Mouse (Mus musculus) gastrocnemius, postnatal 25 days (tissue): ENCODE measurements around the gene N4bp2. TPM values are rescaled to one million over a fixed set of nuclear protein-coding genes. Genes with fewer than 3 reads are reported as not detected.
"Not testable (repeated sequence)": the region's sequence is repeated elsewhere in the genome, so short reads cannot be mapped to it uniquely, and the experiment has no call there.

Experiments used
- DNase-seq: peaks from one replicate; pipeline ENCODE4 v3.0.0; 2022
- long read RNA-seq, 2 experiments: library from polyadenylated mRNA; stranded (forward); transcript quantifications; one replicate each; pipeline ENCODE4 v2.0.0; 2021
- total RNA-seq, 2 experiments: library from RNA; stranded (reverse); gene quantifications; 1 replicate in 1 of 2; 2 replicates in 1 of 2; pipeline ENCODE4 v1.2.3; 2021

Gene N4bp2
- total RNA-seq, result 1 to 10 TPM; 8.1 to 9.3 TPM
- long read RNA-seq, experiment 1, partial matches to known transcripts, result 1 of 1 reads
- long read RNA-seq, experiment 1, other reads (novel, unspliced or antisense), result 0 of 1 reads
- long read RNA-seq, experiment 2, partial matches to known transcripts, result 0 of 3 reads
- long read RNA-seq, experiment 2, other reads (novel, unspliced or antisense), result 3 of 3 reads

GRCm38 (mm10) chr5:65763088-65763915, at the start of gene N4bp2:
N4bp2 (plus strand) TSS chr5:65763521.
- DNase-seq, result peak; percentile 75

- DNase-seq, result no peak
Measured at GRCm38 (mm10) chr5:65715084-65715483, 48.2 kb upstream of the N4bp2 start.

DNA sequence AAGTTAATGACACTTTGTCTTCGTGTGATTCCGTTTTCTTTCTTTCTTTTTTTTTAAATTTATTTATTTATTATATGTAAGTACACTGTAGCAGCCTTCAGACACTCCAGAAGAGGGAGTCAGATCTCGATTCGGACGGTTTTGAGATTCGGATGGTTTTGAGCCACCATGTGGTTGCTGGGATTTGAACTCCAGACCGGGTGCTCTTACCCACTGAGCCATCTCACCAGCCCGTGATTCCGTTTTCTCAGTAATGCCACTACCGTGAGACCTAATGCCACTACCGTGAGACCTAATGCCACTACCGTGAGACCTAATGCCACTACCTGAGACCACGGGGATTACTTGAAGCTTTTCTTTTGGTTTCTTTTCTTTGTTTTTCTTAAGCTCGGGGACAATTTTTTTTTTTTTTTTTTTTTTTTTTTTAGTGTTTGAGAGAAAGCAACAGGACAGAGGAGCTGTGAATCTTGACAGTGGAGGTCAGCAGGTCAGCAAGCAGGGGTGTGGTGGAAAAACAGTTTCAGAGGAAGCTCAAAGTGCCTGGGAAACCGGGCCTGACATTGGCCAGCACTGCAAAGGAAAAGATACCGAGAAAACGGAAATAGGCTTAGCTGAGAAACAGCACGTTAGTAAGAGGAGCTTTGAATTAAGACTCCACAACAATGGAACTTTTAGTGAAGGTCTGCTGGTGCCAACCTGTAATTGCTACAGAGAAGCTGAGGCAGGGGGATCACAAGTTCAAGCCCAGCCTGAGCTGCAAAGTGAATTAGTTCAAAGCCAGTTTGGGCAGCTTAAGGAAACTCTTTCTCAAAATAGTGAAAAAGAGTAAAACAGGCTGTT, 46.0 kb upstream of the N4bp2 start:
- DNase-seq, result no peak

- not testable (repeated sequence) for DNase-seq
Measured at GRCm38 (mm10) chr5:65717903-65718211, 45.5 kb upstream of the N4bp2 start.

GRCm38 (mm10) chr5:65718368-65718767, 45.0 kb upstream of the N4bp2 start:
- DNase-seq, result no peak

DNA sequence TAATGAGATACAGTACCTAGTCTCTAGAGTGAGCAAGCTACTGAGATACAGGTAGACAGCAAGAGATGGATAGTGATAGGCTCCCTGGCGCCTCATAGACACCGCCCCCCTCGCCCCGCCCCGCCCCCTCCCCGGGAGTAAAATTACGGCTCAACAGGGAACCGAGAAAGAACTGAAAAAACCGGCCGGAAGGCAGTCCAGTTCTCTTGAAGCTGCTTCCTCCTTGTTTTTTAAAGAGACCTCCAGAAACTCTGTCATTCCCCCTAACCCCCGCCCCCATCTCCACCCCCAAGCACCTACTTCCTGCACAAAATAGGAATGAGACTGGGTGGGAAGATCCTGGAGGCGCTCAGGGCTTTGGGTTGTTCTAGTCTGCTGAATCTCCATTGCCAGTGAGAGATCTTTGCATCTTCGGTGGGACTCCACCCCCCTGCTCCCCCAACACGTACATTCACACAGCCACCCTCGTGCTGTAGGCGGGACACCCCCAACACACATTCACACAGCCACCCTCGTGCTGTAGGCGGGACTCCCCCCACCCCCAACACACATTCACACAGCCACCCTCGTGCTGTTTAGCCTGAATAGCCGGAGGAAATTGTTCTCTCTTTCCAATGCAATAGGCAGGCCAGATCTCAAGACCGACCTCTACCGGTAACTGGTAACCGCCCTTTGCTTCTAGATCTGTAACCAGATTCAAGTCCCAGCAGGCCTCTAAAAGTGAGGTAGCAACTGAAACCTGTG, 38.8 kb upstream of the N4bp2 start:
- peak; percentile 61 for DNase-seq

DNA sequence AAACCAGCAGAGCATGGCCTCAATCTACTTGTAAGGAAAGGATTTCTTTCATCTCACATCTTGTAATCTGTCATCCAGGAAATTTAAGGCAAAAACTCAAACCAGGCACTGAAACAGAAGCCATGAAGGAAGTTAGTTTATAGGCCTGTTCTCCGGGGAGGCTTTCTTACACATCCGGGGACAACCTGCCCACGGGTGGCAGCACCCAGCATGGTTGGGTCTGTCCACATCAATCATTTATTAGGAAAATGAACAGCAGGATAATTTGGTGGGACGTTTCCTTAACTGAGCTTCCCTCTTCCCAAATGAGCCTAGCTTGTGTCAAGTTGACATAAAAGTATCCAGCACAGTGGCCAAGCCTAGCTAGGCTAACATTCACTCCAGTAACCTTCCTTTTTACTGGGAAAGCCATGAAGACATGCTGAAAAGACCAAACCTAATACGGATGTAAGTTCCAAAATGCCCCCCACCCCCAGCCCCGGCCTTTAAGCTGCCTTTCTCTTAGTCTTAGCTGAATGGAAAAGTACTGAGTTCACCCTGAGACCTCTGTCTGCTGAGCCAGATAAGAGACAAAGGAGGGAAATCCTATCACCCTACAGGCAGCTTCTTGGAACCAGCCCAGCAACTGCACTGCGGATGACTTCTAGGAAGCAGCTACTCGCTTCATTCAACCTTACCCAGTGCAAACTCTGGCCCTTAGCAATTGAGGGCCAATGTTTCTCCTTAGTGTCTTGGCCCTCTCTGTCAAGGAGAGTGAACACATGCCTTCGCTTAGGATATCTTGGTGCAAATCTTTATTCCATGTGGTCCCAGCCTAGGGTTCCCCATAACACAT, 31.9 kb upstream of the N4bp2 start:
- peak; percentile 15 for DNase-seq

DNA sequence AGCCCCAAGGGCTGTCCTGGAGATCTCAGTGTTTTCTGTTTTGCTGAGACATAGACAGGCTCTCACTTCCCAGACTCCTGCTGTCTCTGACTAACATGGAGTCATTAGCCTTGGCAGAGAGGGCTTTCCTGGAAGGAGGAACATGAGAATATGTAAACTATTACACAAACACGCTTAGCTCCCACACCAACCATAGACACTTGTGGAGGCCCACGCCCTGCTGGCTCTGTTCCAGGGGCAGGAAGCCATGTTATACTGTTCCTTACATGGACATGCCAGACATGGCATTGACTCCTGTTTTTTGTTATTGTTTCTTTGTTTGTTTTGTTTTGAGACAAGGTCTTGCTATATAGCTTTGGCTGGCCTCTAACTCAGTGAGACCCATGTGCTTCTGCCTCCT, 27.7 kb upstream of the N4bp2 start:
- DNase-seq, result no peak

DNA sequence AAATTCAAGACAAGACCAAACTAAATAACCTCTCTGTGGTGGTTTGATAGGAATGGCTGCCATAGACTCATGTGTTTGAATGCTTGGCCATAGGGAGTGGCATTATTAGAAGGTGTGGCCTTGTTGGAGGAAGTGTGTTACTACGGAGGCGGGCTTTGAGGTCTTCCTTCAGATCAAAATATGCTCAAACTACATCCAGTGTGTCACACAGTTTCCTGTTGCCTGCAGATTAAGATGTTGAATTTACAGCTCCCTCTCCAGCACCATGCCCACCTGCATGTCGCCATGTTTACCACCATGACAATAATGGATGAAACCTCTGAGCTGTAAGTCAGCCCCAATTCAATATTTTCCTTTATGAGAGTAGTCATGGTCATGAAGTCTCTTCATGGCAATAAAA, 24.0 kb upstream of the N4bp2 start:
- no peak for DNase-seq

- no peak for DNase-seq
Measured at GRCm38 (mm10) chr5:65746908-65747307, 16.4 kb upstream of the N4bp2 start.

GRCm38 (mm10) chr5:65748386-65748785, 14.9 kb upstream of the N4bp2 start:
- DNase-seq, result no peak

- no peak for DNase-seq
Measured at GRCm38 (mm10) chr5:65748880-65749279, 14.4 kb upstream of the N4bp2 start.

- DNase-seq, result no peak
Measured at GRCm38 (mm10) chr5:65752021-65752420, 11.3 kb upstream of the N4bp2 start.

GRCm38 (mm10) chr5:65755859-65756258, 7.5 kb upstream of the N4bp2 start:
- DNase-seq, result no peak

DNA sequence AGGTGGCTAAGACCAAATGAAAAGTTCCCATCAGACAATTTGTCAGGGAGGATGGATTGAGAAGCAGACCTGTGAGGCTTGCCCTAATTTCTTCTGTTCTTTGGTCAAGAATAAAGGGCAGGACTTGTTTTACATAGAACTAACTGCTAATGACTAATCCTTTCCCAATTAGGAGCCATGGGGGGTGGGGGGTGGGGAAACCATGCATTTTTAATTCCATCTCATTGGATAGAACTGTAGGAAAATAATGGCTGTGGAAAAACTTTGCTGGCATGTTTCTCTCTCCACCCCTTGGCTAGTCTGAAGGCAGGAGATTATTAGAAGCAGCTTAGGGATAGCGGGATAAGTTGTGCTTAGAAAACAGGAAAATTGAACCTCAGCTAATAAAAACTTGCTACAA, 6.2 kb upstream of the N4bp2 start:
- no peak for DNase-seq

DNA sequence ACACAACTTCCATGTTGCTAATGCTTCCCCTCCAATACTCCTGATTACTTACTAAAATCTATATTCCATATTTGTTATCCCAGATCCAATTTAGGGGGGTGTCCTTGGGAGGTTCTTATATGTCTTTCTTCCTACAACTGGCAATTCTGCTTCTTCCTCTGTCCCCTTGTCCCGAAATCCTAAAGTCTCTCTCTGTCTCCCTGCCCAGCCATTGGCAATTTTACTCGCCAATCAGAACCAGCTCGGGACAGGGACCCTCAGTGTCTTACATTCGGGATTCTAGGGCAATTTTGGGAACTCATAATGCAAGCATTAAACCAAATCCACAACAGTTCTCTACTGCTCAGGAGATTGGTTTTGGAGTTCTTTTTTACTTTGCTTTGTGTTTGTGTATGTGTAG, 3.3 kb upstream of the N4bp2 start:
- DNase-seq, result no peak

- DNase-seq, result no peak
Measured at GRCm38 (mm10) chr5:65760599-65760998, 2.7 kb upstream of the N4bp2 start.

DNA sequence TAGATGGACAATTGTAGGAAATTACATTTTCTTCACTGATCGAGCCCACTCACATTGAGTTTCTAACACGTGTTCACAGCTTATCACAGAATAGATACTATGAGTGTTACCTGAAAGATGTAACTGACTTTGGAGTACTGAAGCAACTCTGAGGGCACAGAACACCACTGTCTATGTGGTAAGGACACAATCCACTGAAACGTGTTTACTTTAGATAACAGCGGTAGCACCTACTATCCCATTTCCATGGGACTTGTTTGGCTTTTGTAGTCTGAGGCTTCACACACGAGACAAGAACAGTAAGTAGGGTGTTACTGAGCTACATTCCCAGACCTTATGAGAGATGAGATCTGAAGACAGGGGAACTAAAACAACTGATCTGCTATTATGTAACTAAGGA, 2.3 kb upstream of the N4bp2 start:
- DNase-seq, result no peak

DNA sequence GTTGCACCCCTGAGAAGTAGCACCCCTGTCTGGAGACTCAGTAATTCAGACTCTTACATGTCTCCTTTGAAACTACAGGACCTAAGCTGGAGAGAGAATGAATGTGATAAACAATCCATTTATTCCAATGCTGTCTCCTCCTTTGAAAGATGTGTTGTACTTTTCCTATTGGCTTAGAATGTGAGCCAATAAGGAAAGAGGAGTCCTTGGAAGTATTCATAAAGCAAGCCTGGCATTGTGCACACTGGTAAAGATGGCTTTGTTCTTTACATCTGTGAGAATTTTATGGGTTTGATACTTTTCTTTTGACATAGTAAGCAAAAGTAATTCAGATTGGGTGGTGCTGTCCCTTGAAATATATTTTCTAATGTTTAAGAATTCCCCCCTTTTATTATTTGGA, 1.4 kb upstream of the N4bp2 start:
- DNase-seq, result no peak

GRCm38 (mm10) chr5:65762686-65763085, 635 bp upstream of the N4bp2 start:
- DNase-seq, result no peak
